Mouse (Mus musculus) spleen, adult 2 months (tissue): ENCODE data around the gene Grap2. TPM values are rescaled to one million over a fixed set of nuclear protein-coding genes. Genes with fewer than 3 reads are reported as not detected.

Experiments
- DNase-seq, 2 experiments: peaks; one replicate each; pipeline versions ENCODE4 v3.0.0 to v3.0.0-alpha.2; 2012 to 2021; ENCODE audit warnings: low spot score in 2 of 2, low read depth in 1 of 2
- H3K27ac ChIP-seq: fragments of 200-500 bp; 2 replicates; pipeline ENCODE4 v1.5.1; 2012; ENCODE audit warnings: low read length, inconsistent platforms; ENCODE audit not compliant: insufficient read depth
- H3K27me3 ChIP-seq: fragments of 200-500 bp; 2 replicates; pipeline ENCODE4 v1.6.1; 2012; ENCODE audit warnings: mild to moderate bottlenecking, moderate library complexity, low read length, inconsistent platforms; ENCODE audit not compliant: control insufficient read depth, insufficient read depth
- H3K36me3 ChIP-seq: fragments of 200-500 bp; 2 replicates; pipeline ENCODE4 v1.6.1; 2012; ENCODE audit warnings: mild to moderate bottlenecking, low read length, inconsistent platforms; ENCODE audit not compliant: control insufficient read depth, insufficient read depth
- H3K4me1 ChIP-seq: fragments of 200-500 bp; 2 replicates; pipeline ENCODE4 v1.6.1; 2011; ENCODE audit warnings: inconsistent platforms; ENCODE audit not compliant: control insufficient read depth, insufficient read depth, insufficient read length
- H3K4me3 ChIP-seq: fragments of 200-500 bp; 2 replicates; pipeline ENCODE4 v1.5.1; 2011; ENCODE audit warnings: mild to moderate bottlenecking, inconsistent platforms; ENCODE audit not compliant: insufficient read depth, insufficient read length; ENCODE audit errors: extremely low read depth
- CTCF ChIP-seq: fragments of 200-500 bp; IDR thresholded peaks from 2 replicates; pipeline ENCODE4 v1.5.1; 2011; ENCODE audit warnings: mild to moderate bottlenecking, inconsistent platforms; ENCODE audit not compliant: insufficient read depth, insufficient read length, insufficient replicate concordance; ENCODE audit errors: extremely low read depth
- POLR2A ChIP-seq: fragments of 200-500 bp; IDR thresholded peaks from 2 replicates; pipeline ENCODE4 v1.6.1; 2011; ENCODE audit warnings: low read depth, low read length, inconsistent platforms
- WGBS: fragments of 180-500 bp; shearing (Covaris S2); methylation state at CpG from one replicate; pipeline ENCODE4 v1.1.7; 2018; 5-methylcytosine and 5-hydroxymethylcytosine counted together
- polyA plus RNA-seq: library from polyadenylated mRNA; depleted of rRNA; stranded (reverse); fragments of >200 nt; gene quantifications from 2 replicates; pipeline ENCODE4 v1.2.3, GENCODE M21; 2012

Grap2 gene
- polyA plus RNA-seq, 1 experiment = 54.4 TPM

- H3K4me3 ChIP-seq = no peak overlapping the region
- peaks cover 13% of the 10 kb centered on the region for H3K36me3 ChIP-seq
- H3K4me1 ChIP-seq = peaks cover 38% of the 10 kb centered on the region; the same call in 1 of the 2 replicates
- no peaks in the 10 kb centered on the region for H3K27me3 ChIP-seq
- WGBS = 62% methylated on average over 2 of the region's 2 CpGs
- no peak for DNase-seq
- no peak for TF ChIP-seq POLR2A
- TF ChIP-seq CTCF = no peak
- H3K27ac ChIP-seq = no peak overlapping the region
Observed at GRCm38 (mm10) chr15:80631311-80631710, 58.9 kb downstream of the Grap2 start.

GRCm38 (mm10) chr15:80632280-80632893 is 60.0 kb downstream of the Grap2 start:
- no peak for DNase-seq
- TF ChIP-seq POLR2A = no peak
- no peak for TF ChIP-seq CTCF
- WGBS = 87% methylated on average over 13 of the region's 13 CpGs
- no peak overlapping the region for H3K4me3 ChIP-seq
- H3K27ac ChIP-seq = 0 out of 2 replicates have a peak overlapping the region, but pooled peaks have one; percentile 13
- peaks cover 10% of the 10 kb centered on the region for H3K36me3 ChIP-seq
- peaks cover 36% of the 10 kb centered on the region; the same call in 1 of the 2 replicates for H3K4me1 ChIP-seq
- H3K27me3 ChIP-seq = no peaks in the 10 kb centered on the region

GRCm38 (mm10) chr15:80634391-80635193 is 62.2 kb downstream of the Grap2 start:
- H3K4me3 ChIP-seq = peak overlapping the region; percentile 38; the same call in 1 of the 2 replicates
- TF ChIP-seq POLR2A (no peak), CTCF (peak; percentile 59; the same call in 1 of the 2 replicates)
- H3K36me3 ChIP-seq = peaks cover 22% of the 10 kb centered on the region
- 35% methylated on average over 11 of the region's 11 CpGs for WGBS
- DNase-seq = peak; percentile 67 to 88
- no peaks in the 10 kb centered on the region for H3K27me3 ChIP-seq
- peak overlapping the region; percentile 94 for H3K27ac ChIP-seq
- H3K4me1 ChIP-seq = peaks cover 35% of the 10 kb centered on the region; the same call in 1 of the 2 replicates

GRCm38 (mm10) chr15:80636757-80637372 is 64.5 kb downstream of the Grap2 start:
- Histone ChIP-seq H3K4me1 (peaks cover 19% of the 10 kb centered on the region; the same call in 1 of the 2 replicates), H3K36me3 (peaks cover 33% of the 10 kb centered on the region), H3K4me3 (no peak overlapping the region), H3K27me3 (no peaks in the 10 kb centered on the region), H3K27ac (no peak overlapping the region)
- 81% methylated on average over 13 of the region's 13 CpGs for WGBS
- no peak for TF ChIP-seq POLR2A
- no peak for TF ChIP-seq CTCF
- DNase-seq = no peak

DNA sequence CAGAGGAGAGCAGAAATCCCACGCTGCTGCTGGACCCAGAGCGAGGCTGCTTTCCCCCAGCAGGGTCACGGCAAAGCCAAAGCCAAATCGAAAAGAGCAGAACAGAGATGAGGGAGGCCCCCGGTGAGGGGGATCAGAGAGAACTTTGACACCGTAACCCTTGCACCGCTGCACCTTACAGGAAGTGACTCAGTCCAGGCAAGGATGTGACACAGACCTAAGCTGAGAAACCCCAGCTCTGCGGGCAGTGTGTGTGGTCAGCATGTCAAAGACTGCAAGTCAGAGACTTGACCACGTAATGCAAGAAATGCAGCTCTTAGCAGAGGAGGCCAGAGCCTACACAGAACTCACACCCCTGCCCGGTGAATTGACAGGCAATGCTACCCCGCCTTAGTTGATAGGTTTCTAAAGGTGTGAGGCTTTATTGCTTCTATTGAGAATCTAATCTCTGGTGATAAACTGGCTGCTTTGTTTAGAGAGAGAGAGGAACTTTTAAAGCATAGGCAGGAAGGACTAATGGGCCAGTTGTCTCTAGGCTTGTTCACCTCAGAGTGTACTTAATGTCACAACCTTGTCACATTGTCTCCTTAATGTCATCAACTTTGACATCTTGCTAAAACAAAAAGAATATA is 66.8 kb downstream of the Grap2 start:
- H3K27ac ChIP-seq = no peak overlapping the region
- H3K36me3 ChIP-seq = peaks cover 38% of the 10 kb centered on the region
- 33% methylated on average over 11 of the region's 11 CpGs for WGBS
- H3K27me3 ChIP-seq = no peaks in the 10 kb centered on the region
- no peak overlapping the region for H3K4me3 ChIP-seq
- no peak for TF ChIP-seq POLR2A
- no peak for TF ChIP-seq CTCF
- H3K4me1 ChIP-seq = peaks cover 14% of the 10 kb centered on the region; the same call in 1 of the 2 replicates
- no peak for DNase-seq

GRCm38 (mm10) chr15:80639874-80640273 is 67.5 kb downstream of the Grap2 start:
- H3K36me3 ChIP-seq = peaks cover 45% of the 10 kb centered on the region
- DNase-seq = no peak
- no peak overlapping the region for H3K27ac ChIP-seq
- H3K4me3 ChIP-seq = no peak overlapping the region
- H3K4me1 ChIP-seq = peaks cover 12% of the 10 kb centered on the region; the same call in 1 of the 2 replicates
- 79% methylated on average over 3 of the region's 3 CpGs for WGBS
- TF ChIP-seq POLR2A (no peak), CTCF (no peak)
- no peaks in the 10 kb centered on the region for H3K27me3 ChIP-seq
